ENCODE assay signal across 11 mouse cellular contexts in the genomic region with DNA sequence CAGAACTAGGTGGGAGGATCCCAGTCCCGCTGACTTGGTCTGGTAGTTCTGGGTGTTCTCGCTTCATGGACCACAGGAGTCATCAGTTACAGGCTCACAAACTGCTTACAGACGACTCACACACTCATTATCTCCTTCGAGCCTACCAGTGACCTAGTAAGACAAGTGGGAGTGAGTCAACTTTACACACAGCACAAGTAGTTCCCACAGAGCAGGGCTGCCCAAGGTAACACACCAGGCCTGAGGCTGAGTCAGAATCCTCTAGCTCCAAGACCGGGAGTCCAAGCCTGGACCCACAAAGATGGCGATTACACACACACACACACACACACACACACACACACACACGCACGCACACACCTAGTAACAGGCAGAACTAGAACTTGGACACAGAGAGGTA. TPM values are rescaled to one million over a fixed set of nuclear protein-coding genes. Genes with fewer than 3 reads are reported as not detected.
DNase-seq lines count a peak whose midpoint lies in the region; ATAC-seq and TF ChIP-seq lines count a peak whose summit lies in the region.
"Had no signal": no experiment of that assay in that cellular context is flagged by ENCODE, and none has a peak within 500 bp of the region (broad histone marks: within the 10 kb centered on the region; RNA-seq: fewer than 3 reads in every experiment).

No protein-coding gene starts in this region.

- ATAC-seq in lung, embryonic 15.5 days (ENCODE audit: borderline replicate concordance, extremely low read depth, low FRiP score, low TSS enrichment), result 0 out of 2 replicates have a peak, but pooled peaks have one; percentile 17
- no peak for ATAC-seq in stomach, embryonic 14.5 days (ENCODE audit: insufficient number of reproducible peaks, insufficient read depth, low FRiP score, low read depth)
- no peak for ATAC-seq in megakaryocyte progenitor cell, adult 5-6 weeks (replicated peaks; ENCODE audit: poor library complexity)

- intact Hi-C loops in left cerebral cortex, postnatal 4 days (cut with DNase I), result no loop called here

- H3K4me3 ChIP-seq in lung, embryonic 15.5 days, result peak overlapping the region; percentile 67
- peak overlapping the region; percentile 80; the same call in 1 of the 2 replicates for H3K4me3 ChIP-seq in embryonic fibroblast, embryonic 13.5 days (ENCODE audit: insufficient read depth, low read length)
- H3K4me3 ChIP-seq in limb, embryonic 10.5 days, result peak overlapping the region; percentile 77
- H3K4me3 ChIP-seq in stomach, embryonic 14.5 days (ENCODE audit: low read depth, low read length), result peak overlapping the region; percentile 74

- H3K36me3 ChIP-seq in lung, embryonic 15.5 days, result peaks cover 19% of the 10 kb centered on the region
- peaks cover 37% of the 10 kb centered on the region for H3K36me3 ChIP-seq in limb, embryonic 10.5 days
- H3K36me3 ChIP-seq in stomach, embryonic 14.5 days (ENCODE audit: control insufficient read depth, insufficient read depth, low read length), result peaks cover 14% of the 10 kb centered on the region

- H3K9me3 ChIP-seq in lung, embryonic 15.5 days, result no peaks in the 10 kb centered on the region
- no peaks in the 10 kb centered on the region for H3K9me3 ChIP-seq in limb, embryonic 10.5 days (replicated peaks)
- H3K9me3 ChIP-seq in stomach, embryonic 14.5 days (ENCODE audit: control insufficient read depth, low read depth, low read length), result no peaks in the 10 kb centered on the region

- H3K27ac ChIP-seq in lung, embryonic 15.5 days, result no peak overlapping the region
- no peak overlapping the region for H3K27ac ChIP-seq in embryonic fibroblast, embryonic 13.5 days (ENCODE audit: insufficient read depth, low read length)
- H3K27ac ChIP-seq in limb, embryonic 10.5 days, result no peak overlapping the region
- no peak overlapping the region for H3K27ac ChIP-seq in stomach, embryonic 14.5 days (ENCODE audit: low read length)

- no peak for TF ChIP-seq CTCF in embryonic fibroblast, embryonic 13.5 days (IDR thresholded peaks at IDR 0.05; ENCODE audit: borderline replicate concordance, insufficient read depth, low read length)

- 78% methylated on average over 7 of the region's 8 CpGs for WGBS in lung, embryonic 15.5 days
- 89% methylated on average over 8 of the region's 8 CpGs for WGBS in limb, embryonic 10.5 days
- 81% methylated on average over 8 of the region's 8 CpGs for WGBS in stomach, embryonic 14.5 days

- no peak for TF ChIP-seq POLR2A in embryonic fibroblast, embryonic 13.5 days (IDR thresholded peaks at IDR 0.05; ENCODE audit: low read depth, low read length)

- DNase-seq in lung, adult 18-20 months, result no peak
- no peak for DNase-seq in limb, embryonic 10.5 days (ENCODE audit: low spot score)
- DNase-seq in left cerebral cortex, postnatal 4 days, result no peak
- no peak for DNase-seq in thymus, postnatal 4 days
- DNase-seq: right cerebral cortex, postnatal 4 days had no signal

- peak overlapping the region; percentile 79 for H3K4me2 ChIP-seq in lung, embryonic 15.5 days
- peak overlapping the region; percentile 94 for H3K4me2 ChIP-seq in stomach, embryonic 14.5 days (replicated peaks; ENCODE audit: low read depth, low read length)

- H3K9ac ChIP-seq in lung, embryonic 15.5 days, result peak overlapping the region; percentile 67; the same call in 1 of the 2 replicates
- H3K9ac ChIP-seq in stomach, embryonic 14.5 days (replicated peaks; ENCODE audit: low read depth, low read length), result no peak overlapping the region

- H3K4me1 ChIP-seq in lung, embryonic 15.5 days, result peaks cover 20% of the 10 kb centered on the region
- no peaks in the 10 kb centered on the region for H3K4me1 ChIP-seq in embryonic fibroblast, embryonic 13.5 days (ENCODE audit: control insufficient read depth, insufficient read depth, low read length)
- H3K4me1 ChIP-seq in limb, embryonic 10.5 days, result peaks cover 25% of the 10 kb centered on the region
- H3K4me1 ChIP-seq in stomach, embryonic 14.5 days (ENCODE audit: control insufficient read depth, insufficient read depth, low read length), result peaks cover 14% of the 10 kb centered on the region; the same call in 1 of the 2 replicates

- H3K27me3 ChIP-seq in lung, embryonic 15.5 days, result no peaks in the 10 kb centered on the region
- no peaks in the 10 kb centered on the region for H3K27me3 ChIP-seq in limb, embryonic 10.5 days (ENCODE audit: low read depth, poor library complexity, severe bottlenecking)
- H3K27me3 ChIP-seq in stomach, embryonic 14.5 days (ENCODE audit: control insufficient read depth, insufficient read depth, low read length), result no peaks in the 10 kb centered on the region

RNA-seq across cellular contexts. Expression of gene Zfp13, which starts 14.5 kb away (rescaled TPM):
- 15.0 and 15.3 TPM in 2 replicates for polyA plus RNA-seq in lung, embryonic 15.5 days (2015; fragmentation: Nextera tagmentation; extraction: Ambion mirVana)
- 5.3 and 8.1 TPM in 2 replicates for polyA plus RNA-seq in embryonic fibroblast, embryonic 13.5 days (2011; ENCODE audit: insufficient read length, low read depth, missing spikeins)
- polyA plus RNA-seq in limb, embryonic 10.5 days (2016; fragmentation: Nextera tagmentation; extraction: Ambion mirVana), result 22.0 and 25.4 TPM in 2 replicates
- 13.6 and 15.7 TPM in 2 replicates for polyA plus RNA-seq in stomach, embryonic 14.5 days (2014; fragmentation: Nextera tagmentation; extraction: Ambion mirVana)
- total RNA-seq in left cerebral cortex, postnatal 4 days (2021), result 10 to 100 TPM; 42.1 to 42.4 TPM
- 0.37 TPM in 1 of 2 replicates, not detected in the other for total RNA-seq in megakaryocyte progenitor cell, adult 5-6 weeks (2015)
- 0.92 and 1.3 TPM in 2 replicates for total RNA-seq in megakaryocyte progenitor cell, adult 5-6 weeks (2017)

RNA-seq across cellular contexts. Expression of gene Zscan10, which starts 15.9 kb away (rescaled TPM):
- polyA plus RNA-seq in lung, embryonic 15.5 days (2015; fragmentation: Nextera tagmentation; extraction: Ambion mirVana), result 0.18 and 0.40 TPM in 2 replicates
- polyA plus RNA-seq in embryonic fibroblast, embryonic 13.5 days (2011; ENCODE audit: insufficient read length, low read depth, missing spikeins), result not detected in 2 replicates
- 0.35 and 0.38 TPM in 2 replicates for polyA plus RNA-seq in limb, embryonic 10.5 days (2016; fragmentation: Nextera tagmentation; extraction: Ambion mirVana)
- polyA plus RNA-seq in stomach, embryonic 14.5 days (2014; fragmentation: Nextera tagmentation; extraction: Ambion mirVana), result 0.10 TPM in 1 of 2 replicates, not detected in the other
- not detected for total RNA-seq in left cerebral cortex, postnatal 4 days (2021)
- total RNA-seq in megakaryocyte progenitor cell, adult 5-6 weeks (2015), result not detected in 2 replicates
- total RNA-seq in megakaryocyte progenitor cell, adult 5-6 weeks (2017), result not detected in 2 replicates
- total RNA-seq: megakaryocyte, adult 5-6 weeks had no signal
- polyA plus RNA-seq: cortical plate, adult 2 months had no signal

RNA-seq across cellular contexts. Expression of gene Zfp213, which starts 20.7 kb away (rescaled TPM):
- polyA plus RNA-seq in lung, embryonic 15.5 days (2015; fragmentation: Nextera tagmentation; extraction: Ambion mirVana), result 20.9 and 21.5 TPM in 2 replicates
- 6.5 TPM in 2 replicates for polyA plus RNA-seq in embryonic fibroblast, embryonic 13.5 days (2011; ENCODE audit: insufficient read length, low read depth, missing spikeins)
- polyA plus RNA-seq in limb, embryonic 10.5 days (2016; fragmentation: Nextera tagmentation; extraction: Ambion mirVana), result 31.3 and 31.9 TPM in 2 replicates
- polyA plus RNA-seq in stomach, embryonic 14.5 days (2014; fragmentation: Nextera tagmentation; extraction: Ambion mirVana), result 18.1 and 18.9 TPM in 2 replicates
- 1 to 10 TPM; 6.4 to 7.3 TPM for total RNA-seq in left cerebral cortex, postnatal 4 days (2021)
- 3.6 and 5.3 TPM in 2 replicates for total RNA-seq in megakaryocyte progenitor cell, adult 5-6 weeks (2015)
- total RNA-seq in megakaryocyte progenitor cell, adult 5-6 weeks (2017), result 6.5 and 9.2 TPM in 2 replicates
